In genomic region chr12:7738629-7739351, GRCm38 (mm10) we compare ENCODE assay signal across 20 mouse cellular contexts.
DNase-seq lines count a peak whose midpoint lies in the region; ATAC-seq and TF ChIP-seq lines count a peak whose summit lies in the region.
"Had no signal": no experiment of that assay in that cellular context is flagged by ENCODE, and none has a peak within 500 bp of the region (broad histone marks: within the 10 kb centered on the region; RNA-seq: fewer than 3 reads in every experiment).

No protein-coding gene starts in this region.

- DNase-seq in frontal cortex, postnatal 14 days (ENCODE audit: low spot score in 2 of 2) = no peak
- no peak for DNase-seq in kidney, postnatal 25 days
- DNase-seq in thymus, adult 2 months = no peak
- DNase-seq in embryo, embryonic 11 days = no peak
- DNase-seq: adrenal gland, adult 8-10 months; cerebellum, adult 8-10 months; gastrocnemius, postnatal 14 days; kidney, adult 2 months; liver, postnatal 0 days; thymus, postnatal 14 days had no signal

- no peaks in the 10 kb centered on the region for H3K27me3 ChIP-seq in hindbrain, embryonic 13.5 days
- H3K27me3 ChIP-seq in midbrain, embryonic 13.5 days = no peaks in the 10 kb centered on the region
- no peaks in the 10 kb centered on the region for H3K27me3 ChIP-seq in neural tube, embryonic 14.5 days (ENCODE audit: control insufficient read depth, insufficient read depth, low read length)
- no peaks in the 10 kb centered on the region for H3K27me3 ChIP-seq in thymus, adult 2 months (ENCODE audit: control insufficient read depth, insufficient read depth, low read length)
- H3K27me3 ChIP-seq: embryonic facial prominence, embryonic 15.5 days; forebrain, embryonic 15.5 days had no signal

- no peak for TF ChIP-seq CTCF in thymus, adult 2 months (IDR thresholded peaks at IDR 0.05; ENCODE audit: borderline replicate concordance, control insufficient read depth, extremely low read depth, insufficient read depth, low read length, poor library complexity)

- 41% methylated on average over 3 of the region's 3 CpGs for WGBS in hindbrain, embryonic 13.5 days
- 39% methylated on average over 3 of the region's 3 CpGs for WGBS in midbrain, embryonic 13.5 days
- WGBS in neural tube, embryonic 14.5 days = 40% methylated on average over 3 of the region's 3 CpGs
- 73% methylated on average over 3 of the region's 3 CpGs for WGBS in thymus, adult 2 months

- no peaks in the 10 kb centered on the region for H3K9me3 ChIP-seq in hindbrain, embryonic 13.5 days
- no peaks in the 10 kb centered on the region for H3K9me3 ChIP-seq in midbrain, embryonic 13.5 days
- no peaks in the 10 kb centered on the region for H3K9me3 ChIP-seq in neural tube, embryonic 14.5 days (ENCODE audit: control insufficient read depth, low read length)
- H3K9me3 ChIP-seq: embryonic facial prominence, embryonic 15.5 days; forebrain, embryonic 15.5 days had no signal

- no peaks in the 10 kb centered on the region for H3K36me3 ChIP-seq in hindbrain, embryonic 13.5 days
- H3K36me3 ChIP-seq in midbrain, embryonic 13.5 days = no peaks in the 10 kb centered on the region
- H3K36me3 ChIP-seq in neural tube, embryonic 14.5 days (ENCODE audit: control insufficient read depth, insufficient read depth, low read length) = no peaks in the 10 kb centered on the region
- H3K36me3 ChIP-seq in thymus, adult 2 months (ENCODE audit: control insufficient read depth, insufficient read depth, low read length) = no peaks in the 10 kb centered on the region
- H3K36me3 ChIP-seq: embryonic facial prominence, embryonic 15.5 days; forebrain, embryonic 15.5 days had no signal

- ATAC-seq in frontal cortex, adult (ENCODE audit: low TSS enrichment) = 0 out of 2 replicates have a peak, but pooled peaks have one; percentile 9
- peak; percentile 83 for ATAC-seq in hindbrain, embryonic 13.5 days (ENCODE audit: low FRiP score)
- ATAC-seq in midbrain, embryonic 13.5 days = peak; percentile 79
- ATAC-seq in neural tube, embryonic 14.5 days (ENCODE audit: low read depth) = peak; percentile 83
- ATAC-seq: activated CD4-positive, CD25-positive, alpha-beta regulatory T cell, adult 4 months; forebrain, embryonic 15.5 days; liver, postnatal 0 days; lung, postnatal 0 days had no signal

- no peak overlapping the region for H3K9ac ChIP-seq in hindbrain, embryonic 13.5 days
- H3K9ac ChIP-seq in midbrain, embryonic 13.5 days (replicated peaks) = no peak overlapping the region
- H3K9ac ChIP-seq in neural tube, embryonic 14.5 days (replicated peaks; ENCODE audit: low read depth, low read length) = no peak overlapping the region
- H3K9ac ChIP-seq: embryonic facial prominence, embryonic 15.5 days; forebrain, embryonic 15.5 days; liver, postnatal 0 days had no signal

- H3K4me2 ChIP-seq in hindbrain, embryonic 13.5 days = no peak overlapping the region
- H3K4me2 ChIP-seq in midbrain, embryonic 13.5 days (replicated peaks) = no peak overlapping the region
- H3K4me2 ChIP-seq in neural tube, embryonic 14.5 days (ENCODE audit: low read depth, low read length) = no peak overlapping the region
- H3K4me2 ChIP-seq: embryonic facial prominence, embryonic 15.5 days; forebrain, embryonic 15.5 days; liver, embryonic 11.5 days had no signal

- TF ChIP-seq POLR2A in thymus, adult 2 months (IDR thresholded peaks at IDR 0.05; ENCODE audit: control insufficient read depth, extremely low read depth, insufficient read depth, low read length, poor library complexity) = no peak

- H3K27ac ChIP-seq in hindbrain, embryonic 13.5 days = peak overlapping the region; percentile 79
- H3K27ac ChIP-seq in midbrain, embryonic 13.5 days = peak overlapping the region; percentile 51
- H3K27ac ChIP-seq in neural tube, embryonic 14.5 days (ENCODE audit: low read depth, low read length) = no peak overlapping the region
- H3K27ac ChIP-seq in thymus, adult 2 months (ENCODE audit: control insufficient read depth, insufficient read depth, low read length) = no peak overlapping the region
- H3K27ac ChIP-seq: embryonic facial prominence, embryonic 15.5 days; forebrain, embryonic 15.5 days; kidney, postnatal 0 days had no signal

- no peak overlapping the region for H3K4me3 ChIP-seq in hindbrain, embryonic 13.5 days
- no peak overlapping the region for H3K4me3 ChIP-seq in midbrain, embryonic 13.5 days (replicated peaks)
- H3K4me3 ChIP-seq in neural tube, embryonic 14.5 days (ENCODE audit: low read depth, low read length) = no peak overlapping the region
- H3K4me3 ChIP-seq in thymus, adult 2 months (ENCODE audit: control insufficient read depth, insufficient read depth, low read length) = no peak overlapping the region
- H3K4me3 ChIP-seq: embryonic facial prominence, embryonic 15.5 days; forebrain, embryonic 15.5 days had no signal

- peaks cover 11% of the 10 kb centered on the region for H3K4me1 ChIP-seq in hindbrain, embryonic 13.5 days (replicated peaks)
- H3K4me1 ChIP-seq in midbrain, embryonic 13.5 days (replicated peaks) = peaks cover 9% of the 10 kb centered on the region; the same call in 1 of the 2 replicates
- H3K4me1 ChIP-seq in neural tube, embryonic 14.5 days (ENCODE audit: control insufficient read depth, insufficient read depth, low read length) = 0 out of 2 replicates have a peak, but pooled peaks cover 4% of the 10 kb centered on the region
- no peaks in the 10 kb centered on the region for H3K4me1 ChIP-seq in thymus, adult 2 months (replicated peaks; ENCODE audit: control insufficient read depth, insufficient read depth, low read length)
- H3K4me1 ChIP-seq: embryonic facial prominence, embryonic 15.5 days; forebrain, embryonic 15.5 days had no signal

Comparison
In these comparisons a context has a peak if more than half of its experiments do, and no peak if none do; other contexts are left out.
1. ATAC-seq: peak in every context shown above with its lines; median percentile 83 in hindbrain, embryonic 13.5 days; 83 in neural tube, embryonic 14.5 days; 79 in midbrain, embryonic 13.5 days; 9 in frontal cortex, adult.
2. H3K27ac ChIP-seq: peak in hindbrain, embryonic 13.5 days (single experiment) and midbrain, embryonic 13.5 days (single experiment); none in neural tube, embryonic 14.5 days (single experiment) and thymus, adult 2 months (single experiment).